Mouse (Mus musculus): ENCODE measurements around the gene Rps21.

The Rps21 gene

DNA sequence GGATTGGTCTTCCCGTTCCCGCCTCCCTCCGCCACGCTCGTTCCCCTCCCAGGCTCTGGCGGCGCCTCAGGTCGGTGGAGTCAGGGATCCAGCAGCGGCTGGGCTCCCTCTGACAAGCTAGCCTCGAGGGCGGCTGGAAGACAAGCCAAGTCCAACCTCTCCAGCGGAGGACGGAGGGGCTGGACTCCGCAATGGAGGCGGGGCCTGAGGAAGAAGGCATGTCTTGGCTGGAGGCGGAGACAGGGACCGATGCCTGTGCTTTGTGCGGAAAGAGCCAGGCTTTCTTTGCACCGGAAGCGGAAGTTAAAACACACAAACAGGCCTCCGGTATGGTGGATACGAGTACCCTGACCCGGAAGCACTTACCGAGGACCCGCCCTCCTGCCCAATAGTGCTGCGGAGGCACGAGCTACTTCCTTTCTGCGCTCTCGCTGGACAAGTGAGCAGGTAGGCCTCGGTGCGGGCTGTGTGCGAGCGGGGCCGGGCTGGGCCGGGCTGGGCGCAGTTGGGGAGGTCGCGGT is at the start of gene Rps21:
TSS of gene Rps21 (plus strand) at position 377 of the 521 bp plus-strand sequence.
- DNase-seq (ENCODE audit: low read depth) = peak; percentile 100

DNA sequence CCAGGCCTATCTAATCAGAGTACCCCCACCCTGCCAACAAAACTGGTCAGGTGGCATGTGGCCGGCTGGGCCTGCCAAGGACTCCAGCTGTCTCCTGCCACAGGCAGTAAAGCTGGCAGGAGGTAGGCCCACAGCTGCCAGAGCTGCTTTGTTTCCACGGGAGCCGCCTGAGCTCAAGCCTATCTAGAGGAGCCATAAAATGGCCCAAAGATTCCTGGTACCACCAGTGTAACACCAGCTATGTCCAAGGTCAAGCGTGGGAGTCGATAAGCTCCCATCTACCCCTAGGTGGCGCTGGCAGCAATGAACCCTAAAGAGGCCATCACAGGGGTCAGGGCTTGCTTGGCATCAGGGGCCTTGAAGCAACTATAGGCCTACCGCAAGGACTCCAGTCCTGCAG is 49.3 kb upstream of the Rps21 start:
- DNase-seq (ENCODE audit: low read depth) = peak; percentile 68

DNA sequence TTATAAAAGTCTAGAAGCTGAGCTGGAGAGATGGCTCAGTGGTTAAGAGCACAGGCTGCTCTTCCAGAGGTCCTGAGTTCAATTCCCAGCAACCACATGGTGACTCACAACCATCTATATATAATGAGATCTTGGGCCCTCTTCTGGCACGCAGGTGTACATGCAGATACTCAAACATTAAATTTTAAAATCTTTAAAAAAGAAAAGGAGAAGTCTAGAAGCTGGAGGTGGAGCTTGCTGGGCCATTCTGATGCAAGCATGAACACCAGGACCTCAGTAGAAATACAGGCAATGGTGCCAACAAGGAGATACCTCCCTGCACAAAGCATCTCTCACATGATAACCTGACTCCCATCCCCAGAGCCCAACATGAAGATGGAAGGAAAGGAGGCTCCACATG is 48.2 kb upstream of the Rps21 start:
- DNase-seq (ENCODE audit: low read depth) = peak; percentile 60

DNA sequence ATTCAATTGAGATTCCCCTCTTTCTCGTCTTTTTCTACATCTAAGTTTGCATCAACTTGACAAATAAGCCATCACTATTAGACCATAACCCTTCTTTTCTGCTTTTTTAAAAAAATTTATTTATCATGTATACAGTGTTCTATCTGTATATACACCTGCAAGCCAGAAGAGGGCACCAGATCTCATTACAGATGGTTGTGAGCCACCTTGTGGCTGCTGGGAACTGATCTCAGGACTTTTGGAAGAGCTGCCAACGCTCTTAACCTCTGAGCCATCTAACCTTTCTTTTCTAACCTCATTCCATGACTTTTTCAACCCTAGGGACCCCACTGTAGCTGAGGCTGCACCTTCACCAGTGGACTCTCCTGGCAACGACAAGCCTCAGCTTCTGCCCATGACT is 44.9 kb upstream of the Rps21 start:
- no peak for DNase-seq (ENCODE audit: low read depth)

DNA sequence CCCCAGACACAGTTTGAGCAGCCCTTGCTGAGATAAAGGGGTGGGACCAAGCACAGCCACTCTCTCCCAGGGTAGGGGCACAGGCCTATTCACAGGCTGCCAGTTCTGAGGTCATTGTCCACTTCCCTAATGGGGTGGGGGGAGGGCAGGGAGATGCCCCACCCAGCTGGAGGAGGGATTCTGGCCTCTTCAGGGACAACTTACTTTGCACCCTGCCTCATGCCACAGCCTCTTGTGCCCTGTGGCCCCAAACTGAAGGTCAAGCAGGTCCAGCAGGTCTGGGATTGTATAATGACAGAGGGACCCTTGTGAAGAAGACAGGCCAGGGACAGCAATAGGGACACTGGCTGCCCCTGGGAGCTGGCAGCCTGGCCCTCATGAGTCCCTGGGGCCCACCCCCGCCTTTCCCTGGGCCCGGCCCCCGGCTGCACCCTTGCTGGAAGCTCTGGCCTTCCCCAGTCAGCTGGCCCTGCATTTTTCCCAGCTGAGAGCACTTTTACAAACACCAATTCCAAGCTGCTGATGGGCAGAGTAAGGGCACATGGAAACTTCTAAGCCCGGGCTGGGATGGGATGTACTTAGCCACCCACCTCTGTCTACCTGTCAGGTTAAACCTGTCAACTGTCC is 42.7 kb upstream of the Rps21 start:
- no peak for DNase-seq (ENCODE audit: low read depth)

DNA sequence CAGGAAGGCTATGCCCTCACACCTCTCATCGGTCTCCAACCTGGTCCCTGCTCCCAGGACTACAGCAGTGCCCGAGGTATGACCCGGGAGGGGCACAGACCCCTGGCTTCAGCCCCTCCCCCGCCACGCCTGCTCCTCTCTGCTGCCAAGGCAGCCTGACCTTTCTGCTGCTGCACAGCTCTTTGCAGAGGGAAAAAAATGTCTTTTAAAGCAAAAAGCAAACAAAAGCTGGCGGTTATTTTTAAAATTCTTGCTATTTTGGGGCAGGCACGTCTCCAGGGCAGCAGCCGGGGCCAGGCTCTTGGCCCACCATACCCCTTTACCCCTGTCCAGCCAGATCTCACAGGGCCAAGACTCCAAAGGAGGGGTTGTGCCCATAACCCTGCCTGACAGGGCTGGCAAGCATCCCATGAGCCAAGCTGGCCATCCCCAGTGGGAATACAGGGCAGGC is 42.1 kb upstream of the Rps21 start:
- no peak for DNase-seq (ENCODE audit: low read depth)

DNA sequence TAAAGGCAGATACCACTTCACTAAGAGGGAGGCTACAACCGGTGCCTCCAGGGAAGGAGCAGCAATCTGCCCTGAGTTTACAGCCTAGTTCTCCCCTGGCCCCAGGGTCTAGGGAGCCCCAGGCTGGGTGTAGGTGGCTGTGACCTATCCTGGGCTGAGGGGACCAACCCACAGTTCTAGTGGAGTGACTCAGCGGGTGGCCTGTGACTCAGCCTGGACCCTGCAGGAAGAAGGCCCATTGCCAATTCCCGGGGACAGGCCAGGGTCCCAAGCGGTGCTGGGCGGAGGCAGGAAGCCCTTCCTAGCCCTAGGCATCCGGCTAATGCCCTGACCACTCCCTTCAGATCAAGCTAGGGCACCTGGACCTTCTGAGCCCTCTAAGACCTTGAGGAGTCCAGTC is 41.2 kb upstream of the Rps21 start:
- DNase-seq (ENCODE audit: low read depth) = peak; percentile 75

DNA sequence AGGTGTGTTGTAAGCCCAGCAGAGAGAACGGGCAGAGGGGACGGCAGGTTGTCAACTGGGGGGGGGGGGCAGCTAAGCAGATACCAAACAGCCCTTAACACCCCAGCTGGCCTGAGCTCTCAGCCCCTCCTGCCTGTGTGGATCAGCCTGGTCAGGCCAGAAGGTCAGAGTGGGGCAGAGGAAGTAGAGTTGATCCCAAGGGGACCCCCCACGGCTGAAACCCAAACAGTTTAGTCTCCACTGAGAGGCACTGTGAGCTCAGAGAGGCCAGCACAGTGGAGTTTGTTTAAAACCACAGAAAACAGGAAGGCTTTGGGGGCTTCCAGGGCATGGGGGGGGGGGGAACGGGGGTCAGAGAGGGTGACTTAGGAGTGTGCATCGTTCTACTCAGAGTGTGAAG is 40.3 kb upstream of the Rps21 start:
- no peak for DNase-seq (ENCODE audit: low read depth)

DNA sequence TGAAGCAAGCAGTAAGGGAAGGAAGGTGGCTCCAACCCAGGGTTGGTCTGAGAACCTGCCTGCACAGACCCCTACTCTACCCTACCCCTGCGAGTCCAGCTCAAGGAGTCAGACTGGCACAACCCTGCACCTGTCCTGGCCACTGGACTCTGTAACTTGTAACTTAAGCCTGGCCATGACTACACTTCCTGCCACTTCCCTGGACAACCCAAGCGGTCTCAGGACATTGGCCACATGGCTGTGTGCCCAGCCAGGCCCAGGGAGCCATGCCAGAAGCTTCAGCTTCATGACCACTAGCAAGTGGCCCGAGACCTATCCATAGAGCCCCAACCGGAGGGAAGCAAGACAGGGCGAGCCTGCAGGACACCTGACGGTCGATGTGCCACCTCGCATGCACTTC is 39.6 kb upstream of the Rps21 start:
- DNase-seq (ENCODE audit: low read depth) = peak; percentile 42

DNA sequence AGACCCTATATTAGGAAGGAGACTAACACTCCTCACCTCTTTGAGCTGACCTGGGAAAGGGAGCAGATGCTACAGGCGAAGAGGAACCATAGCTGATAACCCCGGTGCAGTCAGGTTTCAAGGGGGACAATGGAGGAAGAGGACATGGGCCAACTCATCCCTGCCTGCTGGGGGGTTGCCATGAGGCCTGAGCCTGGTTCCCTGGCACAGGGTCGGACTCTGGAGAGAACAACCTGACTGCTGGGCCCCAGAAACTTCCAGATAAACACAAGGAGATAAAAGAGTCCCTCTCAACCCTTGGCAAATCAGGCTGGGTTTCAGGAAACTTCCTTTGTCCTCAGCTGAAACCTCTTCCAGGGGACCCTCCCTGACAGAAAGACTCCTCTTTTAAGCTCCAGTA is 38.9 kb upstream of the Rps21 start:
- DNase-seq (ENCODE audit: low read depth) = no peak

DNA sequence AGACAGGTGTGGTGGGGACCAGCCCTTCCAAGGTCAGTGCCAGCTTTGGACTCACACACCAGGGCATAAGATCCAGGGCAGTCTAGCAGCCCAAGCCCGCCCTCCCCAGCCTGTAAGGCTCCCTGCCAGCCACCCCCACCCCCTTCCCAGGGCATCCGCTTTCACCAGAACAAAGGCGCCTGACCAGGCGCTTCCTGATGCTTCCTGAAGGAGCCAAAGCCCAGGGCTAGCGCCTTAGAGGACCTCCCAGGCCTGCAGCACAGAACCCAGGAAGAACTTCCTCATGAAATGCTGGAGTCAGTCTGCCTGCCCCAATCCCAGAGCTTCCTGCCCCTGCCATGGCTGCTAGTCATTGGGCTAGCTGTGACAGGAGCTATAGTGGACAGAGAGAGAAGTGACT is 38.5 kb upstream of the Rps21 start:
- no peak for DNase-seq (ENCODE audit: low read depth)

DNA sequence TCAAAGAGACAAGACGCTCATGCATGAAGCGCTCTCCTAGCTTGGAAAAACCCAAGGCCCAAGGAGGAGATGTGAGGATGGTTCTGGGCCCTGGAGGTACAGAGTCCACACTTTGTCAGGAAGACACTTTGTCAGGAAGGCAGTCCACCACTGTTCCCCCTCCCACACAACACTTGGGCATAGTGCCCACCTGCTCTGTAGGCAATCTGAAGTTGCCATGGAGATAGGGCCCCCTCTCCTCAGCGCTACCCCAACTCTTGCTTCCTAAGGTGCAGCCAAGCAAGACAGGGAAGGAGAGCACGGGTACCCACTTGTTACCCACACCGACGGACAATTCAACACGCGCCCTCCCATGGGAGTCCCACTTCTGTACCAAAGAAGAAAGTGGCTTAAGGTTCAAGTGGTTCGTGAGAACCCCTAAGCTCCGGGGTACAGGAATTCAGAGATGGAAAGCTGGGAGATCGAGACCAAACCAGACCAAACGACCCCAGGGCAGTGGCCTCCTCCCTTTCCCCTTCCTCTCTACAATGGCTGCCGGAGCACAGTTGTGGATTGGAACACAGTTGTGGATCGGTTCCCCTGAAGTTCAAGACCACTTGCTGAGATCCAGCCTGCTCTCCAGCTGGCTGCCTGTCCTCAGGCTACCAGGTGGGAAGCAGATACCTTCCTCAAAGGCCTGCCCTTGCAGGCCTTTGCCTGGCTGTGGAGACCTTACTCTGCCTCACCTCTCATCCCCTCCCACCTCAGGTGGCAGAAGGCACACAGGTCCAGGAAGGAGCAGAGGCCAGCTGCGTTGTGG is 37.8 kb upstream of the Rps21 start:
- DNase-seq (ENCODE audit: low read depth) = no peak

DNA sequence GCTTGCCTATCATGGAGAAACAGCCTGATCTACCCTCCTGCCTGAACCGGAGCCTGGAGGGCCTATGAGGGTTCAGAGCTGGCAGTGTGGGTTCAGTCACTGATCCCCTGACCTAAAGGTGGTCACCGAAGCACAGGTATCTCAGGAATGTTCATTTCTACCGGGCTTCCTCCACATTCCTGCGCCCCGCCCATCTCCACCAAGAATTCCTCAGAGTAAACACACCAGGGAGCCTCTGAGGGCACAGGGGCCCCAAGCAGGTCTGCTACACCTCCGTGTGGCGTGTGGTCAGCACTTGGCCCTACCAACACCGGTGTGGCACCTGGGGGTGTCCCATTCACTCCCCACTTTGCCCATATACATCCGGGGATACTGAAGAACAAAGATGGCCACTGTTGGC is 37.0 kb upstream of the Rps21 start:
- no peak for DNase-seq (ENCODE audit: low read depth)

DNA sequence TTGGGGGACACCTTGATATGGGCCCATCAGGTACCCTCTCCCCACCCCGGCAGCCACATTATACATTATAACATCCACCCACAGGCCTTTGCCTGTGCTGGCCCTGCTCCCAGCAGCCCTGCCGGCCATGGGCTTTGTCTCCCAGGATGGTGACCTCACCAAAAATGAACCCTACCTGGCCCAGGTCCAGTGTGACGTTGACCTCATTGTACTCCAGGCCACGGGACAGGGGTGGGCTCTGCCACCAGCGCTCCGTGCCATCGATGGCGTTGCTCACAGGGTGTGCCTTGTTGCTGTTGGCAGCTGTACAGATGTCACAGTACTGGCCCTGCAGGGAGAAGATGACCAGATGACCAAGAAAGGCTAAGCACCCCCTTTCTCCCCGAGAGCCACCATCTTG is 36.1 kb upstream of the Rps21 start:
- DNase-seq (ENCODE audit: low read depth) = no peak

DNA sequence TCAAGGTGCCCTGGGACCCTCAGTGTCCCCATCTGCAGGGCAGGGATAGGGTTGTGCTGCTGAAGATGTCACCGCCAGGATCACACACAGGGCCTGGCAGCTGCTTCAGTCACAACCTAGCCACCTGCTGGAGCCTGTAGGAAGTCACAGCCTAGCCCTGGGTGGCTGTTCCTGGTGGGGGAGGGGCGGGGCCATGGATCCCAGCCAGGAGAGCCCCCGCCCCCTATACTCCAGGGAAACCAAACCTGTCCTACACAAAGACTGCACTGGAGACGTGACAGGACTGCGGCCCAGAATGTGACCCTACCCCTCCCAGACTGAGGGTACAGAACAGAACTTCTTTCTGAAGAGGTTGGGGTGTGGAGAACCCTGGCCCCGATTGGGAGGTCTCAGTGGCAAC is 34.9 kb upstream of the Rps21 start:
- no peak for DNase-seq (ENCODE audit: low read depth)

DNA sequence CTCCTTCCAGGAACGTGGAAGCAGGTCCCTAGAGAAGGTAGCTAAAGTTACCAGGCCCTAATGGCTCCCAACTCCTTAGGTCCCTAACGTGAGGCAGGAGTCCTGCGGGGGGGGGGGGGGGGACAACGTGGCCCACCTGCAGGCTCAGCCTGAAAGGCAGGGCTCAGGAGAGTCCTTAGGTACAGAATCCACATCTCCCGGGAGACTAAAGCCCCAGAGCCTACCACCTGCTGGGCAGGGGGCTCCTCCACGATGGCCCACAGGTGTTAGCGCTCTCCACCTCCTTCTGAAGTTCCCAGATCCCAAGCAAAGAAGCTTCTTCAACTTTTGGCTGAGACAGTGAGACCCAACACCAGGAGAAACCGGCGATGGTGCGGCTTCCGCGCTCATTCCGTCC is 32.5 kb upstream of the Rps21 start:
- DNase-seq (ENCODE audit: low read depth) = no peak

DNA sequence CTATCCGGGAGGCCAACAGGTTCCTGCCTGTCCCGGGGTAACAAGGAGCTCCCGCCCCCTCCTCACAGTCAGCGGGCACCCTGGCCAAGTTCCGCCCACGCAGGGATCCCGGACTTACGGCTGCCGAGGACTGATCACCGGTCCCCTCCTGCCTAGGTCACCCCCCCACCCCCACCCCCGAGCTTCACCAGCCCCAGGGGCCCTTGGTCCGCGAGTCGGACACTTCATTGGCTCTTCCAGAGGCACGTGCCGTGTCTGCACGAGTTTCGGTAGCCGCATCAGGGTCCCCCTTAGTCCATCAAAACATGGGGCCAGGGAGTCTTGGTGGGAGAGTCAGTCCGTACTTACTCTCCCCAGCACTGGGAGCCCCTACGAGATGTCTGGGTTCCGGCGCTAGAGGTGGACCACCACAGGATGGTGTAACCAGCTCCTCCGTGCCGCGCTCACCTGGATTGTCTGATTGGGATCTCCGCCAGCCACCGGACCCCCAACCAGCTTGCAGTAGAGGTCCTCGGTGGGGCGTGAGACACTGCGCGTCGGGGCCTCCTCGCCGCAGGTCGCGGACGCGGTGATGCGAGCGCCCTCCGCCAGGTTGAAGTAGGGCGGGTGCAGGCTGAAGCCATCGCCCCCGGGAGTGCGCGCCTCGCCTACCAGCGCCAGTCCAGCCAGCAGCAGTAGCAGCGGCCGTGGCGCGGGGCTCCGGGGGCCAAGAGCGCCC is 32.0 kb upstream of the Rps21 start:
- no peak for DNase-seq (ENCODE audit: low read depth)

DNA sequence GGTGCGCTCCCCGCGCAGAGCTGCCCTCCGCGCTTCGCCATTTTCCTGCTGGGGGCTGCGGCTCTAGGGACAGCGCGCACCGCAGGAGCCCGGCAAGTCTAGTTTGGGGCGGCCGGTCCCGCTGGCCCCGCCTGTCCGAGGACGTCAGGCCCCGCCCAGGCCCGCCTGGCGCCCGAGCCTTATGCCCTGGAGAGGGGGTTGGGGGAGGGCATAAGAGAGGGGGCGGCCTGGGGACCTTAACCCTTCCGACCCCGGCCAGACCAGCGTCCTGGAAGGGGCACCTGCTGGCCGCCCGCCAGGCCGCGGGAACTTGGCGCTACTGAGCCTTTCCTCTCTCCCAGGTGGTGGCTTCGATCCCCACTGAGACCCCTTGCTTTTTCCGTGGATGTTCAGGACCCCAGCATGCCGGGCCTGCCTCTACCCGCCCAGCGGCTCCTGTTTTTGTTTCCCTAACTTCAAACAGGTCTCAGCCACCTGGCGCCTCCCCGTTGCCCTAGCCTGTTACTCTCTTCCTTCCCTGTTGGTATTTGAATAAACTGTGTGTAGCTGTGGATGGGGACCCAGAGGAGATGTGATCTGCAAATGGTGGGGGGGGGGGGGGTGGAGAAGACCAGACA is 31.3 kb upstream of the Rps21 start, which contains the start of gene Lama5:
TSS of gene Lama5 (minus strand) at position 98 of the 617 bp plus-strand sequence.
- DNase-seq (ENCODE audit: low read depth) = no peak

DNA sequence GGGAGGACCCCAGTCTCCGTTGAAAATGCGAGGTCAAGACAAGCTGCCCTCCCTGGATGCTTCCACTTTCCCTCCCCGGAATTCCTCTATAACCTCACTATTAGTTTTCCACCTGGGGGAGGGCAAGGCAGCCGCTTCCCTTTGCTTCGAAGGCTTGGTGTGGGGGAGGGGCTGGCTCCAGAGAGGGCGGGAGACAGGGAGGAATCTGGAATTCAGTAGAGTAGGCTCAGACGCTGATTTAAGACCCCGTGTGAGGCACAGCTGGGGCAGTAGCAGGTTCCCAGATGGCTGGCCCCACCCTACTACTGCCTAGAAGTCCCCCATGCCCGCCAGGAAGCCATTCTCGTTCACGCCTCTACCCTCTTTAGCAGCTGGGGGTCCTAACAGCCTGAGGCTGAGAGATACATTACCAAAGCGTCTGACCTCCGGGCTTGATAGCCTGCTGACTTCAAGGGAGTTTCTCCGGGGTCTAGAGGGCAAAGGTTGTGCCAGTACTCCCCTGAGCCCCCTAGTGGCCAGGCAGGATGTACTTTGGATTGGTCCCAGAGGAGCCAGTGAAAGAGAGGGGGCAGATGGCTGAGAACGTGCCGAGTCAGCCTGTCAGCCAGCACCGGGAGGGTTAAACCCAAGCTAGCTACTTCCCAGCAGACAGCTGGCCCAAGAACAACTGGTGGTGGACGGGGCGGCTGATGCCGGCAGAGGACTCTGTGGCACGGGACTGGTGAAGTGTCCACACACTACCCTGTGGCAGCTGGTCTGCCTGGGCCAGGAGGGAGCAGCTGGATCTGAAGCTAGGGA is 29.7 kb upstream of the Rps21 start:
- DNase-seq (ENCODE audit: low read depth) = peak; percentile 78

DNA sequence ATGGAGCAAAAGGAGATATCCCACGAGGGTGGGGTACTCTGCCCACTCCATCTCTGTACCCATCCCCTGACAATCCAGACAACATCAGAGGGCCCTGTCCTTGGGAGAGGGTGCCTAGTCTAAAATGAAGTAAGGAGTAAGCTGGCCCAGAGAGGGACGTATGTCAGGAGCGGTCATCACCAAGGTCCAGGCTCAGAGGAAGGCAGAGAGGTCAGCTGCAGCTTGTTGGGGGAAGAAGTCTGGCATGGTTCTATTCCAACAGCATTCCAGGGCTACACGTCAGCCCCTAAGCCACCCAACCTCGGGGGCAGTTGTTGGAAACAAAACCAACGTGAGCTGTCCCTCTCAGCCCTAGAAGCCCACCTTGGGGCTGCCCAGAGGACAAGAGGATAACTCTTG is 29.1 kb upstream of the Rps21 start:
- DNase-seq (ENCODE audit: low read depth) = no peak

DNA sequence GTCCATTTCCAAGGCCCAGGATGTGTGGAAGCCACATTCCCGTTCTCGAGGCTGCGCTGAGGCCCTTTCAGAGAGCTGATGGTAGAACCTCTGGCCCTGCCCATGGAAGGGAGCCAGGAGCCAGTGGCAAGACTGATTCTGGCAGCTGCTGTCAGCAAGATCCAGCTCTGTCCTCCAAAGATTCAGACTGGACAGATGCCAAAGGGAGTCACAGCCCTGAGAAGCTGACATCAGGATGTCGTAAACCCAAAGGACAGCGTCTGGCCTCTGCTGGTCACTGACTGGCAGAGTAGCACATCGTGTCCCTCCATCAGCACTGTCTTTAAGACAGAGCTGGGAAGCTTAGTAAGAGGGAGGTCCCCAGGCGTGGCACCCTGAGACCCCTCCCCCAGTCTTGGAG is 28.6 kb upstream of the Rps21 start:
- DNase-seq (ENCODE audit: low read depth) = no peak

DNA sequence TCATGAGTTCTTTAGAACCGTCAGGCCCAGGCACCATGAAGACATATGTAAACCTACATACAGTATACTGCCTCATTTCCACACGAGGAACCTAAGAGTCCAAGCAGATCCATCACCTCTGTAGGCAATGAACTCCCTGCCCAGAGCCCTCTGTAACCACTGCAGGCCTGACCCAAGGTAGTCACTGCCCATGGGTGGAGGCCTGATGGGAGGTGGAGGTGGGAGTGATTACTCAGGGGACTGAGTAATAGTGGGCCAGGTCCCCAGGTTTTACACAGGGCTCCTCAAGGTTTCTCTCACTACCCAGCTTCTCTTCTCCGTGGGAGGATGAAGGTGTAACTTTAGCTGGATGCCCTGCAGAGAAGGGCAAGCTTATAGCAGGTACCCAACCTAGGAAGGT is 28.0 kb upstream of the Rps21 start:
- DNase-seq (ENCODE audit: low read depth) = no peak
